Mouse (Mus musculus): ENCODE data around the gene Gm7137. TPM values are rescaled to one million over a fixed set of nuclear protein-coding genes. Genes with fewer than 3 reads are reported as not detected.

Gm7137 gene
- total and polyA plus RNA-seq, 3 experiments = not detected

- Histone ChIP-seq H3K27ac (ENCODE audit: control insufficient read depth, low read depth, low read length) (no peak overlapping the region), H3K79me2 (ENCODE audit: control insufficient read depth, insufficient read depth, low read length, poor library complexity) (no peaks in the 10 kb centered on the region), H3K4me3 (ENCODE audit: control insufficient read depth in 1 of 2, insufficient read depth in 1 of 2, low read depth in 2 of 2, low read length in 2 of 2) (no peak overlapping the region), H3K27me3 (ENCODE audit: control insufficient read depth in 1 of 2, insufficient read depth in 2 of 2, low read length in 2 of 2) (no peaks in the 10 kb centered on the region), H3K36me3 (ENCODE audit: control insufficient read depth in 1 of 2, insufficient read depth in 2 of 2, low read length in 2 of 2) (no peaks in the 10 kb centered on the region), H3K9ac (ENCODE audit: control insufficient read depth, low read depth, low read length, poor library complexity, severe bottlenecking) (no peak overlapping the region), H3K9me3 (replicated peaks; ENCODE audit: insufficient read depth, low read length) (no peaks in the 10 kb centered on the region), H3K4me1 (ENCODE audit: control insufficient read depth in 1 of 2, insufficient read depth in 2 of 2, low read length in 2 of 2) (peaks cover 0 to 7% of the 10 kb centered on the region in 2 experiments; a peak in 2 of 4 replicates)
- DNase-seq (ENCODE audit: low read depth, low spot score) = no peak
- TF ChIP-seq ZMIZ1 (IDR thresholded peaks at IDR 0.05; ENCODE audit: low read depth, low read length) (no peak), MYC (IDR thresholded peaks at IDR 0.05; ENCODE audit: low read depth, low read length) (no peak), BHLHE40 (IDR thresholded peaks at IDR 0.05; ENCODE audit: borderline replicate concordance, low read depth, low read length) (no peak), GABPA (IDR thresholded peaks at IDR 0.05; ENCODE audit: low read depth, low read length) (no peak), MAFK (IDR thresholded peaks at IDR 0.05; ENCODE audit: borderline replicate concordance, low read depth, low read length) (no peak), UBTF (IDR thresholded peaks at IDR 0.05; ENCODE audit: borderline replicate concordance, insufficient read depth, low read depth, low read length) (no peak), ZNF384 (IDR thresholded peaks at IDR 0.05; ENCODE audit: low read depth, low read length) (no peak), E2F4 (IDR thresholded peaks at IDR 0.05; ENCODE audit: borderline replicate concordance, low read depth, low read length) (no peak), ELF1 (IDR thresholded peaks at IDR 0.05; ENCODE audit: low read depth, low read length) (no peak), MXI1 (IDR thresholded peaks at IDR 0.05; ENCODE audit: low read depth, low read length) (no peak), POLR2A (IDR thresholded peaks at IDR 0.05; ENCODE audit: control insufficient read depth in 1 of 2, insufficient read depth in 1 of 2, low read depth in 1 of 2, low read length in 2 of 2, poor library complexity in 1 of 2) (no peak), USF2 (IDR thresholded peaks at IDR 0.05; ENCODE audit: borderline replicate concordance in 1 of 2, insufficient read depth in 1 of 2, low read depth in 1 of 2, low read length in 2 of 2) (no peak), CHD2 (IDR thresholded peaks at IDR 0.05; ENCODE audit: low read length) (no peak), POLR2AphosphoS2 (IDR thresholded peaks at IDR 0.05; ENCODE audit: low read length) (no peak), SMC3 (IDR thresholded peaks at IDR 0.05; ENCODE audit: low read depth, low read length) (no peak), JUND (IDR thresholded peaks at IDR 0.05; ENCODE audit: low read depth, low read length) (no peak)
Measured at GRCm38 (mm10) chr10:77819203-77819602, 31.2 kb upstream of the Gm7137 start.

- peak; percentile 79; the same call in 1 of the 2 replicates for TF ChIP-seq POLR2AphosphoS5 (IDR thresholded peaks at IDR 0.05; ENCODE audit: borderline replicate concordance, low read depth, low read length)
- TF ChIP-seq E2F4 (IDR thresholded peaks at IDR 0.05; ENCODE audit: borderline replicate concordance, low read depth, low read length) = no peak
- TF ChIP-seq TBP (IDR thresholded peaks at IDR 0.05; ENCODE audit: low read depth, low read length) = no peak
- no peak for TF ChIP-seq SIN3A (IDR thresholded peaks at IDR 0.05; ENCODE audit: low read length)
- Histone ChIP-seq H3K4me1 (ENCODE audit: control insufficient read depth in 1 of 2, insufficient read depth in 2 of 2, low read length in 2 of 2) (peaks cover 0 to 7% of the 10 kb centered on the region in 2 experiments; a peak in 2 of 4 replicates), H3K4me3 (ENCODE audit: control insufficient read depth in 1 of 2, insufficient read depth in 1 of 2, low read depth in 2 of 2, low read length in 2 of 2) (no peak overlapping the region), H3K36me3 (ENCODE audit: control insufficient read depth in 1 of 2, insufficient read depth in 2 of 2, low read length in 2 of 2) (no peaks in the 10 kb centered on the region), H3K27ac (ENCODE audit: control insufficient read depth, low read depth, low read length) (no peak overlapping the region), H3K79me2 (ENCODE audit: control insufficient read depth, insufficient read depth, low read length, poor library complexity) (no peaks in the 10 kb centered on the region), H3K27me3 (ENCODE audit: control insufficient read depth in 1 of 2, insufficient read depth in 2 of 2, low read length in 2 of 2) (no peaks in the 10 kb centered on the region), H3K9me3 (replicated peaks; ENCODE audit: insufficient read depth, low read length) (no peaks in the 10 kb centered on the region), H3K9ac (ENCODE audit: control insufficient read depth, low read depth, low read length, poor library complexity, severe bottlenecking) (no peak overlapping the region)
- no peak for DNase-seq (ENCODE audit: low read depth, low spot score)
Measured at GRCm38 (mm10) chr10:77818523-77818922, 30.5 kb upstream of the Gm7137 start.

Measured in MEL (cell line).